Mouse (Mus musculus) forebrain, embryonic 16.5 days (tissue): Measurements from ENCODE around the gene Cnrip1. TPM values are rescaled to one million over a fixed set of nuclear protein-coding genes. Genes with fewer than 3 reads are reported as not detected.
"Not testable (repeated sequence)": the region's sequence is repeated elsewhere in the genome, so short reads cannot be mapped to it uniquely, and the experiment has no call there.

Source experiments
- ATAC-seq: fragments of 200-750 bp; cut with Nextera tagmentation; 2 replicates; pipeline ENCODE4 v1.8.0; 2017; ENCODE audit warnings: mild to moderate bottlenecking, moderate library complexity
- H3K27ac ChIP-seq: fragments of 300-500 bp; sonication (generic); 2 replicates; pipeline ENCODE4 v1.5.1; 2014; ENCODE audit warnings: low read length, control low read depth
- H3K27me3 ChIP-seq: fragments of 300-500 bp; sonication (generic); replicated peaks from 2 replicates; pipeline ENCODE4 v1.6.1; 2014; ENCODE audit warnings: low read length; ENCODE audit not compliant: control insufficient read depth, insufficient read depth
- H3K36me3 ChIP-seq: fragments of 300-500 bp; sonication (generic); 2 replicates; pipeline ENCODE4 v1.6.1; 2014; ENCODE audit not compliant: control insufficient read depth, insufficient read depth
- H3K4me1 ChIP-seq: fragments of 300-500 bp; sonication (generic); replicated peaks from 2 replicates; pipeline ENCODE4 v1.6.1; 2014; ENCODE audit warnings: low read length; ENCODE audit not compliant: control insufficient read depth, insufficient read depth
- H3K4me2 ChIP-seq: fragments of 300-500 bp; sonication (generic); 2 replicates; pipeline ENCODE4 v1.6.1; 2014; ENCODE audit warnings: mild to moderate bottlenecking, low read length, control low read depth
- H3K4me3 ChIP-seq: fragments of 300-500 bp; sonication (generic); replicated peaks from 2 replicates; pipeline ENCODE4 v1.5.1; 2014; ENCODE audit warnings: mild to moderate bottlenecking, low read length, control low read depth
- H3K9ac ChIP-seq: fragments of 300-500 bp; sonication (generic); replicated peaks from 2 replicates; pipeline ENCODE4 v1.6.1; 2014; ENCODE audit warnings: low read depth, low read length, control low read depth
- H3K9me3 ChIP-seq: fragments of 300-500 bp; sonication (generic); 2 replicates; pipeline ENCODE4 v1.6.1; 2016; ENCODE audit warnings: low read length; ENCODE audit not compliant: control insufficient read depth
- WGBS: fragments of 180-500 bp; shearing (Covaris S2); extraction: QIAGEN DNeasy Blood & Tissue Kit; methylation state at CpG from one replicate; pipeline ENCODE4 v1.1.7; 2014; 5-methylcytosine and 5-hydroxymethylcytosine counted together
- polyA plus RNA-seq: library from polyadenylated mRNA; unstranded; fragments of >200 nt; fragmentation: Nextera tagmentation; extraction: Ambion mirVana; gene quantifications from 2 replicates; pipeline ENCODE4 v1.2.1, GENCODE M21; 2015

Cnrip1 gene
- 133 and 160 TPM in 2 replicates for polyA plus RNA-seq

DNA sequence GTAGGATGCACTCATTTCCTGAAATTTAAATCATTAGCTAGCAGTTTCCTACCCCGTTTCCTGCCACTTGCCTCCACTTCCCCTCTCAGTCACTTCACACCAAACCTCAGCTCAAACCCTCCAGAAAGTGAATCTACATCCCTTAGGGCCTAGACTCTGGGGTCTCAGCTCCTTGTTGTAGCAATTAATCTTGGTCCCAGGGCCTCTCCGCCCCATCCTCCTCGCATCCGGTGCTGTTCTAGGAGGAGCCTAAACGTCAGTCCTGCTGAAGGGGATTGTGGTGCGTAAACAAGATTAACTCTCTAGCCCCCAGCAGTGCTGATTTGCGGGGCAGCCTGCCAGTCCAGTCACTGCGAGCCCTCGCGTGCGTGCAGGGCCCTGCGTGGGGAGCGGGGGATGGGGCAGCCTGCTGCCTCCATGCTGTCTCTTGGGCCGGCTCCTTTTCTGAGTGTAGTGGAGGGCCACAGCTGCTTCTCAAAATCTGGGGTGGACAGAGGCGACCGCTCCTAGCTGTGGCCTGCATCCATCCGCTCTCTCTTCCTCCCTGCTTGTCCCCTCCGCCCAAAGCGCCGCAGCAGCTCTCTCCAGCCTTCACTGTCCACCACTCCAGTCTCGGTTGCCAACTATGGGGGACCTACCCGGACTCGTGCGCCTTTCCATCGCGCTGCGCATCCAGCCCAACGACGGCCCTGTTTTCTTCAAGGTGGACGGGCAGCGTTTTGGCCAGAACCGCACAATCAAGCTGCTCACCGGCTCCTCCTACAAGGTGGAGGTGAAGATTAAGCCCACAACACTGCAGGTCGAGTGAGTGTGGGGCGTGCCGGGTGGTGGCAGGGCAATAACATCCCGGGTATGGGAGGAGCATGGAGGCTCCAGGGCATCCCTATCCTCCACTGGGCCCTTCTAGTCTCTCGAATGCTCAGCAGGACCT lies at the start of gene Cnrip1, which contains the start of gene Plek:
Gene Cnrip1 (plus strand): TSS at position 42 of the 931 bp plus-strand sequence.
Gene Plek (minus strand): TSS at position 837 of the 931 bp plus-strand sequence.
- Histone ChIP-seq H3K9ac (peak within 1 kb of the TSS; percentile 84), H3K4me3 (peak within 1 kb of the TSS; percentile 84), H3K4me2 (peak within 1 kb of the TSS; percentile 79), H3K4me1 (peaks cover 13% of the 10 kb centered on the region), H3K36me3 (peaks cover 2% of the 10 kb centered on the region; the same call in 1 of the 2 replicates), H3K9me3 (no peaks in the 10 kb centered on the region), H3K27ac (peak within 1 kb of the TSS; percentile 85), H3K27me3 (no peaks in the 10 kb centered on the region)
- WGBS, result under 1% methylated on average over 38 of the region's 38 CpGs
- ATAC-seq, result peak; percentile 98

DNA sequence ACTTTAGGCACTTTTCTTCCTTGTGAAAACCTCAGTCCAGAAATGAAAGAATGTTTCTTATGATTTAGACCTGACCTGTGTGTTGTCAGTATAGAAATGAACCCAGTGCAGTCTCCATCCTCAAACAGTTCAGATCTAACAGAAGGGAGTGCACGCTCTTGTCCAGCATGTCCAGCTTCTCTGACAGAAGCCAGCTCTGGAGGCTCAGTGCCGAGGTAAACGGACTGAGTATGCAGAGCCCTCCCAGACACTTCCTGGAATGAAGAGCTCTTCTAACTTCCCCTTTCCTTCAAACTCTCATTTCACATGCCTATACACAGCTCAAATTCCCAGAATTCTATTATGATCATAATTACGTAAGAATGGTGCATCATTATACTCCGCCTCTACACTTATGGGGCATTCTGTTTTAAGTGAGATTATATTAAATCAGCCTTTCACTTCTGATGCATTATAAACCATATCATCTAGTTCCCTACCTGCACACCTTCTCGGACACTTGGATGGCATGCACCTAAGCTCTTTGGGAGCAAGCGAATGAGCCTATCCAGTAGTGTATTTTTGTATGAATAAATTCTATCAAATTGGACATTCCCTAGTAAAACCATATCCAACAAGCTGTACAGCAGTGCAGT lies 48.5 kb upstream of the Cnrip1 start:
- Histone ChIP-seq H3K4me1 (no peaks in the 10 kb centered on the region), H3K4me2 (no peak overlapping the region), H3K4me3 (no peak overlapping the region), H3K27ac (no peak overlapping the region), H3K27me3 (no peaks in the 10 kb centered on the region), H3K9me3 (no peaks in the 10 kb centered on the region), H3K9ac (no peak overlapping the region), H3K36me3 (no peaks in the 10 kb centered on the region)
- no peak for ATAC-seq
- WGBS, result 88% methylated on average over 7 of the region's 7 CpGs

DNA sequence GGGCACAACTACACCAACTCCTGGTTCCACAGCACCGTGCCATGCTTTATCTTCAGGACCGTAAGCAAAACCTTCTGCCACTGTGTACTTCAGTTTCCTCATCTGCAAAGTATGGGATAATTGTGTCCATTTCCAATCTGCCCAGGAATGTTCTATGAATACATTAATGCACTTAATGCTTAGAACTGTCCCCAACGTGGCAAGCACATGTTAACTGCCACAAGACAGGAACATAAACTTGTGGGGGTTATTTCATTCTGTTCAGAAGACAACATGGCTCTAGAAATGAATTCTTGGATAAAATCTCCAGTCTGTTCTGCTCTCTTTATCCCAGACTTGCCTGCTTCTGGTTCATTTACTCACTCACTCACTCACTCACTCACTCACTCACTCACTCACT lies 47.6 kb upstream of the Cnrip1 start:
- no peak overlapping the region for H3K9ac ChIP-seq
- no peaks in the 10 kb centered on the region for H3K27me3 ChIP-seq
- H3K36me3 ChIP-seq, result no peaks in the 10 kb centered on the region
- no peaks in the 10 kb centered on the region for H3K9me3 ChIP-seq
- H3K27ac ChIP-seq, result no peak overlapping the region
- WGBS, result 78% methylated on average over 3 of the region's 3 CpGs
- ATAC-seq, result no peak
- H3K4me2 ChIP-seq, result no peak overlapping the region
- H3K4me1 ChIP-seq, result no peaks in the 10 kb centered on the region
- H3K4me3 ChIP-seq, result no peak overlapping the region

DNA sequence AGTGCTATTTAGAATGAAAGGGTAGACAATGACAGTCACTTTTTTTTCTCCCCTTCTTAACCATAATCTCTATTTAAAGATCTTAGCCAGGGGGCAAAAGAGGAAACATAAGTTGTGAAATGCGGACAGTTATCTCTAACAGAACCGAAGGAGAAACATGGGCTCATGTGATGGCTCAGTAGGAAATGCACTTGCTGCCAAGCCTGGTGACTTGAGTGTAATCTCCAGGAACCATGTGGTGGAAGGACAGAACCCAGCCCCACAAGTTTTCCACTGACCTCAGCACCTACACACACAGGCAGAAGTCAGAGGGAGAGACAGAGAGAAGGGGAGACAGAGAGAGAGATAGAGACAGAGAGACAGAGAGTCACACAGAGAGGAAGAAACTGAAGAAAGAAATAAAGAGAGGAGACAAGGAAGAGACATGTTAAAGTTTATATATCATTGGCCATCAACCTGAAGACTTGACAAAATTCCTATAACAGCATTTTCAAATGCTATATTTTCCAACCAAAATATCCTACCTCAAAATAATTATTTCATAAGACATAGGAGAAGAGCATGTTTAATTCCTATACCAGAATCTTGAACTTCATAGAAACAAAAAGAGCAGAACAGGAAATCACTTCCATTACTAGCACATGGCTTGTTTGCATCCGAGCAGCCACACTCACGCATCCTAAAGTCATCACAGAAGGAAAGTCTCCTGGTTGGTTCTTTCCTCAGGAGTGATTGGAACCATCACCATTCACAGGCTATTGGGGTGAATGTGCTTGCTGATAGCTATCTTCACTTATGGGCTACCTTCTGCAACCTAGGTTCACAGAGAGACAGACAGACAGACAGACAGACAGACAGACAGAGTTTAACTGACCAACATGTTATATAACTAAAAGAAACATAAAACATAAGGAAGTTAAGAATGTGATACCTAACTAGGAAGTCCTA lies 46.2 kb upstream of the Cnrip1 start:
- WGBS, result 89% methylated on average over 4 of the region's 4 CpGs
- Histone ChIP-seq H3K4me2 (no peak overlapping the region), H3K27me3 (no peaks in the 10 kb centered on the region), H3K27ac (no peak overlapping the region), H3K9me3 (no peaks in the 10 kb centered on the region), H3K9ac (no peak overlapping the region), H3K4me1 (no peaks in the 10 kb centered on the region), H3K4me3 (no peak overlapping the region), H3K36me3 (no peaks in the 10 kb centered on the region)
- no peak for ATAC-seq

DNA sequence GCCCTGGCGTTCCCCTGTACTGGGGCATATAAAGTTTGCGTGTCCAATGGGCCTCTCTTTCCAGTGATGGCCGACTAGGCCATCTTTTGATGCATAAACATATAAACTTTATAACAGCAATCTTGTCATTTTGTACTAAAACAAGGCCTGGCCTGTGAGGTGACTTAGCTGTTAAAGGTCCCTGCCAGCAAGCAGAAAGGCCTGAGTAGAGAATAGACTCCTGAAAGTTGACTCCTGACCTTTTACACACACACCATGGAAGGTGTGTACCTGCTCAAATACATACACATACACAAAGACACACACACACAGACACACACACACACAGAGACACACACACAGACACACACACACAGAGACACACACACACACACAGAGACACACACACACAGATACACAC lies 44.9 kb upstream of the Cnrip1 start:
- WGBS, result 80% methylated on average over 2 of the region's 3 CpGs
- not testable (repeated sequence) for H3K9ac ChIP-seq, H3K27me3 ChIP-seq, H3K4me3 ChIP-seq, ATAC-seq, H3K4me2 ChIP-seq, H3K4me1 ChIP-seq, H3K27ac ChIP-seq, H3K36me3 ChIP-seq, H3K9me3 ChIP-seq

DNA sequence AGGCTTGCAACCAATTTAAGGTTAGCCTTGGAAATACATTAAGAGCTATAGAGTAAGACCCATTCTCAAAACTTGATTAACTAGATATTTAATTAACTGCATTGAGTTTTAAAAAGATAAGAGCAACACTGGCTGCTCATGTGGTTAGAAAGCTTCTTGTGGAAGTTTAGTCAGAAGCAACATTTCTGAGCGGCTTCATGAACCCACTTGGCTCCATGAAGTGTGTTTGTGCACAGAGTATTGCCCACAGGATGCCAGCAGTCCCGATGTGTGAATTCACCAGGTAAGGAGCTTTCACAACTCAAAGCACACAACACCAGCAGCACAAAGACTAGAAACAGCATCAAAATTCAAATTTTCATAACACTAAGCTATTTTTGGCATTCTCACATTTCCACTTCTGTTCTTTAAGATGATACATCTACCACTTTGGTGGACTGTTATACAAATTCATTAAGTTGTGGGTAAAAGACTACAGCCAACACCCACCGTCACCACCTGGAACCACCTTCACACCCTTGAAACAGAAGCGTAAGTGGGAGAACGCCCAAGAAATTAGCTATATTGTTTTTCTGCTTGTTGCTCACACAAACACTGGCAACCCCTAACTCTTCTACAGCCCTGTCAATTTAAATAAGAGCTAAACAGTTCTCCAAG lies 43.7 kb upstream of the Cnrip1 start:
- Histone ChIP-seq H3K9me3 (no peaks in the 10 kb centered on the region), H3K4me1 (no peaks in the 10 kb centered on the region), H3K27me3 (no peaks in the 10 kb centered on the region), H3K4me3 (no peak overlapping the region), H3K4me2 (no peak overlapping the region), H3K27ac (no peak overlapping the region), H3K36me3 (no peaks in the 10 kb centered on the region), H3K9ac (no peak overlapping the region)
- 86% methylated on average over 5 of the region's 5 CpGs for WGBS
- ATAC-seq, result no peak

DNA sequence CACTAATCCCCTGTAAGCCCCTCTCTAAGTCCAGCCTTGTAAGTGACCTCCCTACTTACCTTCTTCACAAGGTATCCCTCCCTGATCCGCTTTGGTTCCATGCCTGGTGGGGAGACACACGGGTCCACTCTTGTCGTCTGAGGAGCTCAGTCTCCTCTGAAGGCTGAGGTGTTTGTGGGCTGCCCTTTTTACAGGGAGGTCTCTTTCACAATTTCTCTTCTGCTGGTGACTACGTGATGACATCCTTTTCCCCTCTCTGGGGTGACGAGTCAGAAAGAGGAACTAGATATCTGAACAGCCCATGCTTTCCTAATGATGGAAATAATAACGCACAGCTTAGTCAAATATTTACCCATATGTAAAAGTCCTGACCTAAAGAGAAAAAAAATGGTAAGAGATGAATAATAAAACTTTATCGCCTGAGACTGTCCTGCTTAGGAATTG lies 42.9 kb upstream of the Cnrip1 start:
- Histone ChIP-seq H3K4me2 (no peak overlapping the region), H3K4me1 (no peaks in the 10 kb centered on the region), H3K27me3 (no peaks in the 10 kb centered on the region), H3K36me3 (no peaks in the 10 kb centered on the region), H3K9me3 (no peaks in the 10 kb centered on the region), H3K4me3 (no peak overlapping the region), H3K27ac (no peak overlapping the region), H3K9ac (no peak overlapping the region)
- no peak for ATAC-seq
- WGBS, result 77% methylated on average over 7 of the region's 7 CpGs

DNA sequence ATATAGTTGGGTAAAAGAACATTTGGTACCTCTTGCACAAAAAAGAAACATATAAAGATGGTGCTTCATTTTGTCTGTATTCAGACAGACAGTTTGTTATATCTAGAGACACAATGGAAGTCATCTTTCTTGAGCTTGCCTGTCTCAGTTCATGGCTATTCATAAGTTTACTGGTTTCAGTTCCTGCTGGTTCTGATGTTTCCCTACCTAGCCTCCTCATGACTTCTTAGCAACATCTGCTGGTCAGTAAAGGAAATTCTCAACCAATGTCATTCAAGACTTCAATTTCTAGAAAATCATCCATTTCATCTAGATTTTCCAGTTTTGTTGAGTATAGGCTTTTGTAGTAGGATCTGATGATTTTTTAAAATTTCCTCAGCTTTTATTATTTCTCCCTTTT lies 38.4 kb upstream of the Cnrip1 start:
- H3K4me2 ChIP-seq, result no peak overlapping the region
- H3K4me3 ChIP-seq, result no peak overlapping the region
- H3K36me3 ChIP-seq, result no peaks in the 10 kb centered on the region
- H3K27me3 ChIP-seq, result no peaks in the 10 kb centered on the region
- no peaks in the 10 kb centered on the region for H3K4me1 ChIP-seq
- no peak overlapping the region for H3K9ac ChIP-seq
- 0 out of 2 replicates have a peak, but pooled peaks cover 2% of the 10 kb centered on the region for H3K9me3 ChIP-seq
- no peak overlapping the region for H3K27ac ChIP-seq
- ATAC-seq, result no peak
